Mouse (Mus musculus) small intestine, adult 2 months (tissue): ENCODE measurements around the gene Cyyr1. TPM values are rescaled to one million over a fixed set of nuclear protein-coding genes. Genes with fewer than 3 reads are reported as not detected.

ENCODE experiments used
- H3K27ac ChIP-seq: fragments of 200-500 bp; 2 replicates; pipeline ENCODE4 v1.5.1; 2012; ENCODE audit warnings: low read depth, low read length, control low read depth, inconsistent platforms; ENCODE audit not compliant: insufficient read depth
- H3K27me3 ChIP-seq: fragments of 200-500 bp; 2 replicates; pipeline ENCODE4 v1.6.1; 2012; ENCODE audit warnings: mild to moderate bottlenecking, moderate library complexity, low read length, inconsistent platforms; ENCODE audit not compliant: control insufficient read depth, insufficient read depth
- H3K36me3 ChIP-seq: fragments of 200-500 bp; 2 replicates; pipeline ENCODE4 v1.6.1; 2012; ENCODE audit warnings: mild to moderate bottlenecking, low read length, control low read depth, inconsistent platforms; ENCODE audit not compliant: control insufficient read depth, insufficient read depth
- H3K4me1 ChIP-seq: fragments of 200-500 bp; 2 replicates; pipeline ENCODE4 v1.6.1; 2012; ENCODE audit warnings: low read length, inconsistent platforms, mixed read lengths; ENCODE audit not compliant: control insufficient read depth, insufficient read depth, insufficient read length
- H3K4me3 ChIP-seq: fragments of 200-500 bp; 2 replicates; pipeline ENCODE4 v1.5.1; 2012; ENCODE audit warnings: low read depth, mild to moderate bottlenecking, control low read depth, inconsistent platforms, low read length, moderate library complexity
- CTCF ChIP-seq: fragments of 200-500 bp; IDR thresholded peaks from 2 replicates; pipeline ENCODE4 v1.5.1; 2012; ENCODE audit warnings: low read depth, mild to moderate bottlenecking, control low read depth, inconsistent platforms, low read length, moderate library complexity, mixed read lengths; ENCODE audit not compliant: insufficient replicate concordance, insufficient read length; ENCODE audit errors: extremely low read depth
- POLR2A ChIP-seq: fragments of 200-500 bp; IDR thresholded peaks from 2 replicates; pipeline ENCODE4 v1.6.1; 2012; ENCODE audit warnings: low read depth, mild to moderate bottlenecking, control low read depth, inconsistent platforms, low read length, moderate library complexity
- WGBS: fragments of 180-500 bp; shearing (Covaris S2); methylation state at CpG from one replicate; pipeline ENCODE4 v1.1.7; 2018; 5-methylcytosine and 5-hydroxymethylcytosine counted together
- polyA plus RNA-seq: library from polyadenylated mRNA; depleted of rRNA; stranded (reverse); fragments of >200 nt; gene quantifications from 2 replicates; pipeline ENCODE4 v1.2.3, GENCODE M21; 2012

The Cyyr1 gene
- polyA plus RNA-seq, 1 experiment = 3.5 TPM

GRCm38 (mm10) chr16:85507264-85507663 is 45.9 kb downstream of the Cyyr1 start:
- no peak overlapping the region for H3K27ac ChIP-seq
- H3K27me3 ChIP-seq = no peaks in the 10 kb centered on the region
- no peak for TF ChIP-seq CTCF
- no peak for TF ChIP-seq POLR2A
- no peaks in the 10 kb centered on the region for H3K36me3 ChIP-seq
- no peak overlapping the region for H3K4me3 ChIP-seq
- WGBS = 74% methylated on average over 6 of the region's 6 CpGs
- H3K4me1 ChIP-seq = no peaks in the 10 kb centered on the region

DNA sequence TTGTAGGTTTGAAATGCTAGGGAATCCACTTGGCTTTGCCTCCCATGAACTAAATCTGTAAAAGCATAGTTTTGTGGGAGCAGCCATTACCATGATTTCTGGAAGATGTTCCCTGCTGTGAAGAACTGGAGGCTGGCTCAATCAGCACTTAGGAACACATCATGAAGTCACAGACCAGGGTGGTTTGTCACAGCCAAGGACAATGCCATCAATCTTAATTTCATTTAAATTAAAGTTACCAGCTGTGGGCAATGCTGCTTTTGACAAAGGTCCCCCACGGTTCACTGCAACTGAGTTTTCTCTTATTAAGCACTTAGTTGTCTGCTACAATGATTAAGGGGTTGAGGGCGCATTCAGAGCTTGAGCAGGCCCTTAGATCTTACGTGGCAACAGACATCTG is 48.1 kb downstream of the Cyyr1 start:
- H3K27me3 ChIP-seq = no peaks in the 10 kb centered on the region
- H3K36me3 ChIP-seq = no peaks in the 10 kb centered on the region
- H3K4me3 ChIP-seq = no peak overlapping the region
- H3K4me1 ChIP-seq = no peaks in the 10 kb centered on the region
- no peak for TF ChIP-seq CTCF
- TF ChIP-seq POLR2A = no peak
- WGBS = 80% methylated on average over 3 of the region's 3 CpGs
- H3K27ac ChIP-seq = no peak overlapping the region

- TF ChIP-seq CTCF (no peak), POLR2A (no peak)
- Histone ChIP-seq H3K27me3 (no peaks in the 10 kb centered on the region), H3K4me3 (no peak overlapping the region), H3K4me1 (no peaks in the 10 kb centered on the region), H3K36me3 (no peaks in the 10 kb centered on the region), H3K27ac (no peak overlapping the region)
- WGBS = 86% methylated on average over 5 of the region's 5 CpGs
Observed at GRCm38 (mm10) chr16:85503416-85503815, 49.8 kb downstream of the Cyyr1 start.

DNA sequence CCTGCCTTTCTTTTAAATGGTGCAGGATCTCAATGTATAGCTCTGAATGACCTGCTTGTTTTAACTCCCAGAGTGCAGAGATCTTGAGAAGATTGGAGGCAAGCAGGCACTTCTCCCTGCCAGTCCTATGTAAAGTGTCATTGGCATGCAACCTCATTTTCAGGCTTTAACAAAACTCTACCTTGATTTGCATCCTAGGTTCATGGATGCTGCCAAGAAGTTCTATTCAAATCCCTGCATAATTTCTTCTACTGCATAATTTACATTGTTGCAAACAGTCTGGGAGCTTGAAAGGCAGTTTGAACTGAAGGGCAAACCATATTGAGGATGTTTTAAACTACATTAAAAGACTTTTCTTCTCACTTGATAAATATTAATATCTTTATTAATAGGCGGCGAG is 57.4 kb downstream of the Cyyr1 start:
- H3K4me3 ChIP-seq = no peak overlapping the region

GRCm38 (mm10) chr16:85488105-85488607 is 65.0 kb downstream of the Cyyr1 start:
- Histone ChIP-seq H3K4me3 (no peak overlapping the region), H3K4me1 (no peaks in the 10 kb centered on the region), H3K27ac (no peak overlapping the region), H3K27me3 (no peaks in the 10 kb centered on the region), H3K36me3 (no peaks in the 10 kb centered on the region)
- no peak for TF ChIP-seq CTCF
- no peak for TF ChIP-seq POLR2A
- WGBS = 76% methylated on average over 5 of the region's 5 CpGs

More for the DNA sequence above, 57.4 kb downstream of the Cyyr1 start:
- Histone ChIP-seq H3K36me3 (no peaks in the 10 kb centered on the region), H3K4me1 (no peaks in the 10 kb centered on the region), H3K27ac (no peak overlapping the region), H3K27me3 (no peaks in the 10 kb centered on the region)
- WGBS = 94% methylated on average over 2 of the region's 2 CpGs
- TF ChIP-seq CTCF (no peak), POLR2A (no peak)

- H3K36me3 ChIP-seq = no peaks in the 10 kb centered on the region
- H3K4me1 ChIP-seq = no peaks in the 10 kb centered on the region
- WGBS = 89% methylated on average over 7 of the region's 7 CpGs
- no peak for TF ChIP-seq CTCF
- no peak for TF ChIP-seq POLR2A
- no peak overlapping the region for H3K27ac ChIP-seq
- no peaks in the 10 kb centered on the region for H3K27me3 ChIP-seq
- H3K4me3 ChIP-seq = no peak overlapping the region
Observed at GRCm38 (mm10) chr16:85487266-85487665, 65.9 kb downstream of the Cyyr1 start.

GRCm38 (mm10) chr16:85484557-85484956 is 68.6 kb downstream of the Cyyr1 start:
- H3K27me3 ChIP-seq = no peaks in the 10 kb centered on the region
- TF ChIP-seq CTCF (no peak), POLR2A (no peak)
- H3K36me3 ChIP-seq = no peaks in the 10 kb centered on the region
- H3K27ac ChIP-seq = no peak overlapping the region
- WGBS = 92% methylated on average over 4 of the region's 4 CpGs
- no peaks in the 10 kb centered on the region for H3K4me1 ChIP-seq
- H3K4me3 ChIP-seq = no peak overlapping the region

GRCm38 (mm10) chr16:85474552-85475071 is 78.6 kb downstream of the Cyyr1 start:
- WGBS = 88% methylated on average over 5 of the region's 5 CpGs
- no peaks in the 10 kb centered on the region for H3K27me3 ChIP-seq
- no peak overlapping the region for H3K27ac ChIP-seq
- no peaks in the 10 kb centered on the region for H3K4me1 ChIP-seq
- H3K36me3 ChIP-seq = no peaks in the 10 kb centered on the region
- TF ChIP-seq CTCF (no peak), POLR2A (no peak)
- H3K4me3 ChIP-seq = no peak overlapping the region
